Mouse (Mus musculus) mouse embryonic stem cell (cell line): ENCODE results near the gene Prdx5.

Source experiments
- in situ Hi-C, 2 experiments: fragments of 300-500 bp; cut with MboI; formaldehyde crosslinking; loops; 1 replicate in 1 of 2; 3 replicates in 1 of 2; pipeline ENCODE4 v1.14.3; 2019 to 2020; ENCODE audit warnings: low sequenced_read_pairs in 2 of 2, low pct_unique_long_range_greater_than_20kb in 1 of 2, mixed read lengths in 1 of 2; ENCODE audit not compliant: unreplicated experiment in 1 of 2

The Prdx5 gene

GRCm38 (mm10) chr19:6939106-6940002 is 29.4 kb upstream of the Prdx5 start:
- in situ Hi-C loops: loop anchor here in 1 of 2 experiments (5.0 kb wide), 1 partner anchor 67 kb away; no protein-coding TSS in a partner anchor

- in situ Hi-C loops: loop anchor here in 1 of 2 experiments (5.0 kb wide), 1 partner anchor 66 kb away; no protein-coding TSS in a partner anchor
Observed at GRCm38 (mm10) chr19:6937541-6938465, 27.9 kb upstream of the Prdx5 start.

- in situ Hi-C loops: loop anchor here in 1 of 2 experiments (5.0 kb wide), 1 partner anchor 64 kb away; no protein-coding TSS in a partner anchor
Observed at GRCm38 (mm10) chr19:6936299-6936698, 26.4 kb upstream of the Prdx5 start.

- in situ Hi-C loops: no loop called here
Observed at GRCm38 (mm10) chr19:6934195-6934977, 24.5 kb upstream of the Prdx5 start, which contains the start of gene Kcnk4. Gene Kcnk4, minus strand, starts transcription at chr19:6934515.

- in situ Hi-C loops: no loop called here
Observed at GRCm38 (mm10) chr19:6933436-6934194, 23.7 kb upstream of the Prdx5 start.

GRCm38 (mm10) chr19:6933102-6933435 is 23.2 kb upstream of the Prdx5 start:
- in situ Hi-C loops: no loop called here

GRCm38 (mm10) chr19:6932018-6932417 is 22.1 kb upstream of the Prdx5 start:
- in situ Hi-C loops: no loop called here

- in situ Hi-C loops: no loop called here
Observed at GRCm38 (mm10) chr19:6931002-6931401, 21.1 kb upstream of the Prdx5 start.

GRCm38 (mm10) chr19:6928080-6928479 is 18.2 kb upstream of the Prdx5 start:
- in situ Hi-C loops: no loop called here

GRCm38 (mm10) chr19:6926559-6927255 is 16.8 kb upstream of the Prdx5 start:
- in situ Hi-C loops: no loop called here

- in situ Hi-C loops: no loop called here
Observed at GRCm38 (mm10) chr19:6925611-6926329, 15.9 kb upstream of the Prdx5 start.

GRCm38 (mm10) chr19:6925307-6925573 is 15.3 kb upstream of the Prdx5 start, which contains the start of gene Catsperz:
Gene Catsperz, minus strand, starts transcription at chr19:6925380.
- in situ Hi-C loops: no loop called here

GRCm38 (mm10) chr19:6924461-6925306 is 14.8 kb upstream of the Prdx5 start:
- in situ Hi-C loops: no loop called here

GRCm38 (mm10) chr19:6922901-6923735 is 13.2 kb upstream of the Prdx5 start:
- in situ Hi-C loops: no loop called here
